Mouse (Mus musculus) intestine, postnatal 0 days (tissue): ENCODE results near the gene Hsd17b12. TPM values are rescaled to one million over a fixed set of nuclear protein-coding genes. Genes with fewer than 3 reads are reported as not detected.

Experiments
- ATAC-seq: fragments of 200-750 bp; cut with Nextera tagmentation; 2 replicates; pipeline ENCODE4 v1.8.0; 2017; ENCODE audit warnings: mild to moderate bottlenecking, moderate TSS enrichment, moderate library complexity
- H3K27ac ChIP-seq: fragments of 300-500 bp; sonication (generic); 2 replicates; pipeline ENCODE4 v1.5.1; 2014; ENCODE audit warnings: mild to moderate bottlenecking, low read depth, low read length, moderate library complexity
- H3K27me3 ChIP-seq: fragments of 300-500 bp; sonication (generic); replicated peaks from 2 replicates; pipeline ENCODE4 v1.6.1; 2014; ENCODE audit warnings: low read length, mixed read lengths; ENCODE audit not compliant: control insufficient read depth, insufficient read depth
- H3K36me3 ChIP-seq: fragments of 300-500 bp; sonication (generic); 2 replicates; pipeline ENCODE4 v1.6.1; 2014; ENCODE audit warnings: mild to moderate bottlenecking, moderate library complexity; ENCODE audit not compliant: control insufficient read depth, insufficient read depth
- H3K4me1 ChIP-seq: fragments of 300-500 bp; sonication (generic); replicated peaks from 2 replicates; pipeline ENCODE4 v1.6.1; 2014; ENCODE audit warnings: antibody characterized with exemption, low read length, mixed read lengths; ENCODE audit not compliant: control insufficient read depth, insufficient read depth
- H3K4me2 ChIP-seq: fragments of 300-500 bp; sonication (generic); replicated peaks from 2 replicates; pipeline ENCODE4 v1.6.1; 2014; ENCODE audit warnings: low read depth, mild to moderate bottlenecking, moderate library complexity
- H3K4me3 ChIP-seq: fragments of 300-500 bp; sonication (generic); 2 replicates; pipeline ENCODE4 v1.5.1; 2014; ENCODE audit warnings: low read depth, low read length
- H3K9ac ChIP-seq: fragments of 300-500 bp; sonication (generic); 2 replicates; pipeline ENCODE4 v1.6.1; 2014; ENCODE audit warnings: mild to moderate bottlenecking, low read depth, low read length
- H3K9me3 ChIP-seq: fragments of 300-500 bp; sonication (generic); 2 replicates; pipeline ENCODE4 v1.6.1; 2016; ENCODE audit warnings: mixed run types; ENCODE audit not compliant: control insufficient read depth
- CTCF ChIP-seq: sonication (generic); IDR thresholded peaks from 2 replicates; pipeline ENCODE4 v1.5.1; 2016; ENCODE audit warnings: low read depth, mild to moderate bottlenecking, control low read depth, antibody characterized with exemption, moderate library complexity
- WGBS: fragments of 180-500 bp; shearing (Covaris S2); extraction: QIAGEN DNeasy Blood & Tissue Kit; methylation state at CpG from one replicate; pipeline ENCODE4 v1.1.7; 2014; 5-methylcytosine and 5-hydroxymethylcytosine counted together
- polyA plus RNA-seq: library from polyadenylated mRNA; unstranded; fragments of >200 nt; fragmentation: Nextera tagmentation; extraction: Ambion mirVana; gene quantifications from 2 replicates; pipeline ENCODE4 v1.2.1, GENCODE M21; 2015

The Hsd17b12 gene
- polyA plus RNA-seq, 1 experiment from 2014 or later: 95.4 TPM

GRCm38 (mm10) chr2:94144520-94145145, 13.1 kb downstream of the Hsd17b12 start:
- no peak overlapping the region for H3K4me3 ChIP-seq
- H3K27ac ChIP-seq: peak overlapping the region; percentile 63
- H3K9me3 ChIP-seq: no peaks in the 10 kb centered on the region
- no peaks in the 10 kb centered on the region for H3K36me3 ChIP-seq
- TF ChIP-seq CTCF: no peak
- 0 out of 2 replicates have a peak, but pooled peaks have one; percentile 64 for ATAC-seq
- H3K27me3 ChIP-seq: no peaks in the 10 kb centered on the region
- H3K9ac ChIP-seq: no peak overlapping the region
- H3K4me2 ChIP-seq: 0 out of 2 replicates have a peak overlapping the region, but pooled peaks have one; percentile 9
- WGBS: 50% methylated on average over 7 of the region's 7 CpGs
- no peaks in the 10 kb centered on the region for H3K4me1 ChIP-seq

GRCm38 (mm10) chr2:94141293-94141692, 16.5 kb downstream of the Hsd17b12 start:
- no peaks in the 10 kb centered on the region for H3K4me1 ChIP-seq
- H3K4me2 ChIP-seq: no peak overlapping the region
- H3K36me3 ChIP-seq: no peaks in the 10 kb centered on the region
- no peak overlapping the region for H3K27ac ChIP-seq
- no peak for ATAC-seq
- TF ChIP-seq CTCF: no peak
- H3K9me3 ChIP-seq: no peaks in the 10 kb centered on the region
- H3K9ac ChIP-seq: no peak overlapping the region
- no peak overlapping the region for H3K4me3 ChIP-seq
- WGBS: 42% methylated on average over 3 of the region's 3 CpGs
- H3K27me3 ChIP-seq: no peaks in the 10 kb centered on the region

GRCm38 (mm10) chr2:94138469-94139390, 19.0 kb downstream of the Hsd17b12 start:
- H3K4me2 ChIP-seq: no peak overlapping the region
- peak; percentile 62 for TF ChIP-seq CTCF
- no peak overlapping the region for H3K27ac ChIP-seq
- H3K36me3 ChIP-seq: no peaks in the 10 kb centered on the region
- H3K4me3 ChIP-seq: no peak overlapping the region
- WGBS: 75% methylated on average over 3 of the region's 3 CpGs
- no peaks in the 10 kb centered on the region for H3K27me3 ChIP-seq
- ATAC-seq: no peak
- no peak overlapping the region for H3K9ac ChIP-seq
- H3K4me1 ChIP-seq: no peaks in the 10 kb centered on the region
- no peaks in the 10 kb centered on the region for H3K9me3 ChIP-seq

- 86% methylated on average over 3 of the region's 3 CpGs for WGBS
- H3K9me3 ChIP-seq: no peaks in the 10 kb centered on the region
- no peaks in the 10 kb centered on the region for H3K27me3 ChIP-seq
- H3K9ac ChIP-seq: no peak overlapping the region
- no peak for ATAC-seq
- H3K4me3 ChIP-seq: no peak overlapping the region
- no peak overlapping the region for H3K27ac ChIP-seq
- H3K36me3 ChIP-seq: no peaks in the 10 kb centered on the region
- no peak for TF ChIP-seq CTCF
- no peak overlapping the region for H3K4me2 ChIP-seq
- no peaks in the 10 kb centered on the region for H3K4me1 ChIP-seq
Observed at GRCm38 (mm10) chr2:94136837-94137236, 20.9 kb downstream of the Hsd17b12 start.

GRCm38 (mm10) chr2:94128496-94128895, 29.3 kb downstream of the Hsd17b12 start:
- WGBS: 79% methylated on average over 3 of the region's 3 CpGs

More at GRCm38 (mm10) chr2:94128496-94128895, 29.3 kb downstream of the Hsd17b12 start:
- no peaks in the 10 kb centered on the region for H3K27me3 ChIP-seq
- H3K4me3 ChIP-seq: no peak overlapping the region
- no peaks in the 10 kb centered on the region for H3K9me3 ChIP-seq
- no peak for ATAC-seq
- H3K9ac ChIP-seq: no peak overlapping the region
- H3K4me1 ChIP-seq: no peaks in the 10 kb centered on the region
- H3K27ac ChIP-seq: no peak overlapping the region
- no peak overlapping the region for H3K4me2 ChIP-seq
- no peaks in the 10 kb centered on the region for H3K36me3 ChIP-seq
- no peak for TF ChIP-seq CTCF
